Mouse (Mus musculus): ENCODE measurements around the gene Glra1. TPM values are rescaled to one million over a fixed set of nuclear protein-coding genes. Genes with fewer than 3 reads are reported as not detected.

Gene Glra1
- not detected for polyA plus RNA-seq (2014; fragmentation: Illumina TruSeq; extraction: RNeasy Lipid Tissue Mini Kit (QIAGEN cat#74804); ENCODE audit: low read depth, low replicate concordance)

GRCm38 (mm10) chr11:55607808-55608523 lies at the start of gene Glra1:
Gene Glra1 (minus strand): TSS chr11:55608198.

GRCm38 (mm10) chr11:55469048-55469843 lies 138.8 kb downstream of the Glra1 start, which contains the start of gene G3bp1:
Gene G3bp1 (plus strand): TSS chr11:55469685.

Other genes with a start within 250 kb of the Glra1 start
- gene Sparc, start 185.0 kb downstream of the Glra1 start, polyA plus RNA-seq (2014; fragmentation: Illumina TruSeq; extraction: RNeasy Lipid Tissue Mini Kit (QIAGEN cat#74804); ENCODE audit: low read depth, low replicate concordance): 218 TPM
- gene Atox1, start 147.0 kb downstream of the Glra1 start, polyA plus RNA-seq (2014; fragmentation: Illumina TruSeq; extraction: RNeasy Lipid Tissue Mini Kit (QIAGEN cat#74804); ENCODE audit: low read depth, low replicate concordance): not detected
- gene G3bp1, start 138.5 kb downstream of the Glra1 start, polyA plus RNA-seq (2014; fragmentation: Illumina TruSeq; extraction: RNeasy Lipid Tissue Mini Kit (QIAGEN cat#74804); ENCODE audit: low read depth, low replicate concordance): 33.4 TPM

Measured in sigmoid colon, adult 10 weeks (tissue).